Mouse (Mus musculus): ENCODE measurements around the gene Cldn9. TPM values are rescaled to one million over a fixed set of nuclear protein-coding genes. Genes with fewer than 3 reads are reported as not detected.

Gene Cldn9
- total RNA-seq, 1 experiment = 3.7 TPM

DNA sequence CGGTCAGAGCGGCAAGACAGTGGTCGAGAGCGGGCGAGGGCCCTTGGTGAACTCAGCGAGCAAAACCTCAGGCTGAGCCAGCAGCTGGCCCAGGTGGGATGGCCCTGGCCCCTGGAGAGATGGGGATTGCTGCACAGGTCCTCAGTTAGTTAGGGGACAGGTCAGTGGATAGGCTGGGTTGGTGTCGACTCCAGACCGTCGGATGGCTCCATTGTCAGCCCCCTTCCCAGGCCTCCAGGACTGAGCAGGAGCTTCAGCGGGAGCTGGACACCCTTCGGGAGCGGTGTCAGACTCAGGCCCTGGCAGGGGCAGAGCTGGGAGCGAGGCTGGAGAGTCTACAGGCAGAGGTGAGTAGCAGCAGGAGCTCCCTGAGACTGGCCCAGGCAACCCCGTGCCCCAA is 18.3 kb downstream of the Cldn9 start:
- H3K36me3 ChIP-seq (ENCODE audit: control insufficient read depth, insufficient read depth, low read length, poor library complexity, severe bottlenecking) = peaks cover 29% of the 10 kb centered on the region
- H3K9me3 ChIP-seq (ENCODE audit: control insufficient read depth, insufficient read depth, low read depth, low read length) = no peaks in the 10 kb centered on the region
- H3K4me3 ChIP-seq (ENCODE audit: insufficient read depth in 1 of 2, low read depth in 1 of 2, low read length in 2 of 2, poor library complexity in 1 of 2, severe bottlenecking in 1 of 2) = no peak overlapping the region
- H3K9ac ChIP-seq (ENCODE audit: insufficient read depth, low read depth, low read length, poor library complexity, severe bottlenecking) = no peak overlapping the region
- in situ Hi-C loops (cut with MboI; ENCODE audit: low sequenced_read_pairs in 2 of 2, unreplicated experiment in 2 of 2) = no loop called here
- H3K27ac ChIP-seq (ENCODE audit: insufficient read depth, low read depth, low read length, poor library complexity, severe bottlenecking) = no peak overlapping the region
- DNase-seq (ENCODE audit: low read depth, low spot score) = no peak
- H3K4me1 ChIP-seq (ENCODE audit: control insufficient read depth in 2 of 2, insufficient read depth in 2 of 2, low read length in 2 of 2, poor library complexity in 1 of 2) = peaks cover 0 to 25% of the 10 kb centered on the region in 2 experiments; a peak in 2 of 4 replicates
- TF ChIP-seq ZNF384 (IDR thresholded peaks at IDR 0.05; ENCODE audit: low read depth, low read length) (no peak), CHD2 (IDR thresholded peaks at IDR 0.05; ENCODE audit: low read depth, low read length) (no peak), ZC3H11A (IDR thresholded peaks at IDR 0.05; ENCODE audit: borderline replicate concordance, low read depth, low read length) (no peak), MAFK (IDR thresholded peaks at IDR 0.05; ENCODE audit: insufficient read depth, low read depth, low read length) (no peak), HCFC1 (IDR thresholded peaks at IDR 0.05; ENCODE audit: borderline replicate concordance, insufficient read depth, low read length) (no peak)

DNA sequence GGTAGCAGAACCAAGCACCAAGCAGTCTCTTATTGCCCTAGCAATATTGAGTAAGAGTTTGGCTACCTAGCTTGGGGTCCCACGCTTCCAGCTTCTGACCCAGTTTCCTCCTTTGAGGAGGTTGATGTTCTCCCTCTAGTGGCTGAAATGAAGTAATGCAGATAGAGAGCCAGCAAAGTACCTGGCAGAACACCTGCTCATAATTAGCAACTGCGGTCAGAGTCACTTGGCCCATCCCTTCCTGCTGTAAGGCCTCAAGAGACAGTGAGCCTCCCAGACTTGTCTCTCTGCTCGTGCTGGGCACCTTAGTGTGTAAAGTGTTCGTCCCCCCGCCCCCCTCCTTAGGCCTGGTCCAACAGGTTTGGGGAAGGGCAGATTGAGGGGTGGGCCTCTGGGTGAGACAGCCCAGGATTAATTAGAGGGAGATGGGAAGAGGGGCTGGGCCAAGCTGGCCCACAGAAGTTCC is 19.2 kb downstream of the Cldn9 start:
- Histone ChIP-seq H3K4me3 (ENCODE audit: insufficient read depth in 1 of 2, low read depth in 1 of 2, low read length in 2 of 2, poor library complexity in 1 of 2, severe bottlenecking in 1 of 2) (no peak overlapping the region), H3K9me3 (ENCODE audit: control insufficient read depth, insufficient read depth, low read depth, low read length) (no peaks in the 10 kb centered on the region), H3K9ac (ENCODE audit: insufficient read depth, low read depth, low read length, poor library complexity, severe bottlenecking) (no peak overlapping the region), H3K36me3 (ENCODE audit: control insufficient read depth, insufficient read depth, low read length, poor library complexity, severe bottlenecking) (peaks cover 19% of the 10 kb centered on the region), H3K27ac (ENCODE audit: insufficient read depth, low read depth, low read length, poor library complexity, severe bottlenecking) (no peak overlapping the region), H3K4me1 (ENCODE audit: control insufficient read depth in 2 of 2, insufficient read depth in 2 of 2, low read length in 2 of 2, poor library complexity in 1 of 2) (peaks cover 0 to 18% of the 10 kb centered on the region in 2 experiments; a peak in 1 of 4 replicates)
- TF ChIP-seq ZC3H11A (IDR thresholded peaks at IDR 0.05; ENCODE audit: borderline replicate concordance, low read depth, low read length) = no peak
- TF ChIP-seq ZNF384 (IDR thresholded peaks at IDR 0.05; ENCODE audit: low read depth, low read length) = no peak
- TF ChIP-seq CHD2 (IDR thresholded peaks at IDR 0.05; ENCODE audit: low read depth, low read length) = no peak
- no peak for TF ChIP-seq HCFC1 (IDR thresholded peaks at IDR 0.05; ENCODE audit: borderline replicate concordance, insufficient read depth, low read length)
- TF ChIP-seq MAFK (IDR thresholded peaks at IDR 0.05; ENCODE audit: insufficient read depth, low read depth, low read length) = no peak
- no peak for DNase-seq (ENCODE audit: low read depth, low spot score)
- in situ Hi-C loops (cut with MboI; ENCODE audit: low sequenced_read_pairs in 2 of 2, unreplicated experiment in 2 of 2) = no loop called here

DNA sequence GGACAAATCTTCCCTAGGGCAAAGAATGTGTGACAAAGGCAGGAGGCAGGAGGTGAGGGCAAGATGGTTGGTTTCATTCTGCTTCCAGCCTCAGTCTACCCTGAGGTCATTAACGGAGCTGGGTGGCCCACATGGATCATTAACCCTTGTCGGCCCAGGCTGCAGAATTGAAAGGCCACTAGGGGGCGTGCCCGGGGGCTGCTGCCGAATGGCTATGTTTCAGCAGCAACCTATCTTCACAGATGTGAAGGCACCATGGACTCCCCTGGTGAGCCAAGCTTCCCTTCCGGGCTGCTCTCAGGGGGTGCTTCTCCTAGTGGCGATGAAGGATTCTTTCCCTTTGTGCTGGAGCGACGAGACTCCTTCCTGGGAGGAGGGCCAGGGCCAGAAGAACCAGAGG is 22.3 kb downstream of the Cldn9 start:
- Histone ChIP-seq H3K36me3 (ENCODE audit: control insufficient read depth, insufficient read depth, low read length, poor library complexity, severe bottlenecking) (peaks cover 2% of the 10 kb centered on the region; the same call in 1 of the 2 replicates), H3K4me1 (ENCODE audit: control insufficient read depth in 2 of 2, insufficient read depth in 2 of 2, low read length in 2 of 2, poor library complexity in 1 of 2) (peaks cover 0 to 14% of the 10 kb centered on the region in 2 experiments; a peak in 1 of 4 replicates), H3K4me3 (ENCODE audit: insufficient read depth in 1 of 2, low read depth in 1 of 2, low read length in 2 of 2, poor library complexity in 1 of 2, severe bottlenecking in 1 of 2) (no peak overlapping the region), H3K9me3 (ENCODE audit: control insufficient read depth, insufficient read depth, low read depth, low read length) (no peaks in the 10 kb centered on the region), H3K27ac (ENCODE audit: insufficient read depth, low read depth, low read length, poor library complexity, severe bottlenecking) (no peak overlapping the region), H3K9ac (ENCODE audit: insufficient read depth, low read depth, low read length, poor library complexity, severe bottlenecking) (no peak overlapping the region)
- in situ Hi-C loops (cut with MboI; ENCODE audit: low sequenced_read_pairs in 2 of 2, unreplicated experiment in 2 of 2) = no loop called here
- no peak for TF ChIP-seq MAFK (IDR thresholded peaks at IDR 0.05; ENCODE audit: insufficient read depth, low read depth, low read length)
- no peak for TF ChIP-seq HCFC1 (IDR thresholded peaks at IDR 0.05; ENCODE audit: borderline replicate concordance, insufficient read depth, low read length)
- TF ChIP-seq ZC3H11A (IDR thresholded peaks at IDR 0.05; ENCODE audit: borderline replicate concordance, low read depth, low read length) = no peak
- TF ChIP-seq ZNF384 (IDR thresholded peaks at IDR 0.05; ENCODE audit: low read depth, low read length) = no peak
- no peak for TF ChIP-seq CHD2 (IDR thresholded peaks at IDR 0.05; ENCODE audit: low read depth, low read length)
- no peak for DNase-seq (ENCODE audit: low read depth, low spot score)

DNA sequence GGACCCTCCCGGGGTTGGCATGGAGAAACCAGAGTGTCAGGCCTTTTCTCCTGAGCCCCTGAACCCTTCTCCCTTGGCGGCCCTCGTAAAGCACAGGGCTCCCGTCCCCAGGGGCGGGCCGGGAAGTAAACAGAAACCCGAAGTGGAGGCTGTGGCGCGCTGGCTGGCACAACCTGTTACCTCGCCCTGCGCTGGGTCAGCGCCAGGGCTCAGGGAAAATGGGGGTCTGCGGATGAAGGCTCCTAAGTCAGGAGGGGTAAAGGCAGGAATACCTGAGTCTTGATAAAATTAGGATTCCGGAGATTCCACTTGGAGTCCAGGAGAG is 23.0 kb downstream of the Cldn9 start:
- TF ChIP-seq ZNF384 (IDR thresholded peaks at IDR 0.05; ENCODE audit: low read depth, low read length) = no peak
- TF ChIP-seq ZC3H11A (IDR thresholded peaks at IDR 0.05; ENCODE audit: borderline replicate concordance, low read depth, low read length) = no peak
- TF ChIP-seq MAFK (IDR thresholded peaks at IDR 0.05; ENCODE audit: insufficient read depth, low read depth, low read length) = no peak
- Histone ChIP-seq H3K9me3 (ENCODE audit: control insufficient read depth, insufficient read depth, low read depth, low read length) (no peaks in the 10 kb centered on the region), H3K4me1 (ENCODE audit: control insufficient read depth in 2 of 2, insufficient read depth in 2 of 2, low read length in 2 of 2, poor library complexity in 1 of 2) (peaks cover 0 to 13% of the 10 kb centered on the region in 2 experiments; a peak in 1 of 4 replicates), H3K36me3 (ENCODE audit: control insufficient read depth, insufficient read depth, low read length, poor library complexity, severe bottlenecking) (no peaks in the 10 kb centered on the region), H3K4me3 (ENCODE audit: insufficient read depth in 1 of 2, low read depth in 1 of 2, low read length in 2 of 2, poor library complexity in 1 of 2, severe bottlenecking in 1 of 2) (peak overlapping the region; percentile 64 to 70), H3K9ac (ENCODE audit: insufficient read depth, low read depth, low read length, poor library complexity, severe bottlenecking) (no peak overlapping the region), H3K27ac (ENCODE audit: insufficient read depth, low read depth, low read length, poor library complexity, severe bottlenecking) (no peak overlapping the region)
- in situ Hi-C loops (cut with MboI; ENCODE audit: low sequenced_read_pairs in 2 of 2, unreplicated experiment in 2 of 2) = no loop called here
- DNase-seq (ENCODE audit: low read depth, low spot score) = no peak

All from ES-E14 (cell line).